Mouse (Mus musculus): ENCODE results near the gene Pacrg. TPM values are rescaled to one million over a fixed set of nuclear protein-coding genes. Genes with fewer than 3 reads are reported as not detected.

The Pacrg gene
- total and polyA plus RNA-seq, 3 experiments: not detected

DNA sequence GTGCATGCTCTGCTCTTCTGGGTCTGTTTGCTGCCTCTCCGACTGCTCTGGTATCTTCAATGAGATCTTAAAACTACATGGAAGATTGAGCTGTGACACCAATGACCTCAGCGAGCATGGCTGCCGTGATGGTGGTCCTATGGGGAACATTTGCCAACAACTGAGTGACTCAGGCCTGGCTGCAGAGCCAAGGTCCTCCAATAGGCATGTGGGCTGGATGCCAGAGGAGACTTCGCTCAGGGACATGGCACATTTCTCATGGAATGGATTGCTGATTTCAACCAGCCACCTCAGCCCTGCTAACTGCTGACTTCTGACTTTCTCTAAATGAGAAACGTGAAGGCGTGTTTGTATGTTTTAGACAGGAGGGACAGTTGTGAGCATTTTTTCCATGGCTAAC is 366.9 kb downstream of the Pacrg start:
- H3K4me1 ChIP-seq (ENCODE audit: control insufficient read depth in 1 of 2, insufficient read depth in 2 of 2): no peaks in the 10 kb centered on the region
- H3K27ac ChIP-seq (ENCODE audit: insufficient read depth, low read depth): no peak overlapping the region
- H3K4me2 ChIP-seq (ENCODE audit: insufficient read depth, low read depth, poor library complexity, severe bottlenecking): no peak overlapping the region
- DNase-seq (ENCODE audit: extremely low read depth): no peak
- H3K36me3 ChIP-seq (replicated peaks in 1 of 2; ENCODE audit: control insufficient read depth in 1 of 2, insufficient read depth in 1 of 2, low read length in 1 of 2): no peaks in the 10 kb centered on the region
- no peaks in the 10 kb centered on the region for H3K27me3 ChIP-seq (replicated peaks)
- H3K9me3 ChIP-seq (replicated peaks; ENCODE audit: low read length): no peaks in the 10 kb centered on the region
- no peak for TF ChIP-seq NELFE (IDR thresholded peaks at IDR 0.05; ENCODE audit: low read depth, low read length)
- no peak for TF ChIP-seq MAZ (IDR thresholded peaks at IDR 0.05; ENCODE audit: low read depth, low read length)
- no peak for TF ChIP-seq MXI1 (IDR thresholded peaks at IDR 0.05; ENCODE audit: low read depth, low read length)
- TF ChIP-seq EP300 (IDR thresholded peaks at IDR 0.05; ENCODE audit: low read length): no peak
- no peak for TF ChIP-seq USF2 (conservative IDR thresholded peaks at IDR 0.05; ENCODE audit: low read depth, low read length)
- TF ChIP-seq ZC3H11A (IDR thresholded peaks at IDR 0.05; ENCODE audit: low read depth, low read length): no peak
- no peak for TF ChIP-seq ELF1 (IDR thresholded peaks at IDR 0.05; ENCODE audit: low read depth, low read length)
- TF ChIP-seq E2F4 (IDR thresholded peaks at IDR 0.05; ENCODE audit: insufficient replicate concordance, low read depth, low read length): no peak
- TF ChIP-seq CHD2 (IDR thresholded peaks at IDR 0.05; ENCODE audit: low read length): no peak
- TF ChIP-seq USF1 (IDR thresholded peaks at IDR 0.05; ENCODE audit: low read depth, low read length): no peak
- TF ChIP-seq ETS1 (conservative IDR thresholded peaks at IDR 0.05; ENCODE audit: low read depth, low read length): no peak
- TF ChIP-seq MAX (IDR thresholded peaks at IDR 0.05; ENCODE audit: low read length): no peak
- TF ChIP-seq GABPA (IDR thresholded peaks at IDR 0.05; ENCODE audit: insufficient replicate concordance, low read depth, low read length): no peak
- no peak for TF ChIP-seq JUN (IDR thresholded peaks at IDR 0.05; ENCODE audit: insufficient read depth, low read depth, low read length)
- TF ChIP-seq MAFK (IDR thresholded peaks at IDR 0.05; ENCODE audit: insufficient replicate concordance, low read length): no peak
- TF ChIP-seq MEF2A (IDR thresholded peaks at IDR 0.05; ENCODE audit: borderline replicate concordance, low read depth, low read length): no peak
- TF ChIP-seq KAT2A (IDR thresholded peaks at IDR 0.05; ENCODE audit: insufficient replicate concordance, low read length): no peak
- TF ChIP-seq POLR2AphosphoS2 (IDR thresholded peaks at IDR 0.05; ENCODE audit: low read depth, low read length): no peak
- in situ Hi-C loops (cut with MboI; ENCODE audit: low pct_ligation_motif_present, low pct_unique_long_range_greater_than_20kb, low sequenced_read_pairs): no loop called here
- H3K79me2 ChIP-seq (replicated peaks; ENCODE audit: control insufficient read depth, extremely low read depth, insufficient read depth, poor library complexity, severe bottlenecking): no peaks in the 10 kb centered on the region
- H3K9ac ChIP-seq (ENCODE audit: insufficient read depth, low read depth): no peak overlapping the region
- H3K4me3 ChIP-seq (replicated peaks in 1 of 3; ENCODE audit: low read depth in 2 of 3, low read length in 2 of 3, poor library complexity in 1 of 3): no peak overlapping the region
- dilution Hi-C loops (cut with MboI; ENCODE audit: extremely low pct_ligation_motif_present, extremely low pct_unique_long_range_greater_than_20kb, low sequenced_read_pairs): no loop called here

DNA sequence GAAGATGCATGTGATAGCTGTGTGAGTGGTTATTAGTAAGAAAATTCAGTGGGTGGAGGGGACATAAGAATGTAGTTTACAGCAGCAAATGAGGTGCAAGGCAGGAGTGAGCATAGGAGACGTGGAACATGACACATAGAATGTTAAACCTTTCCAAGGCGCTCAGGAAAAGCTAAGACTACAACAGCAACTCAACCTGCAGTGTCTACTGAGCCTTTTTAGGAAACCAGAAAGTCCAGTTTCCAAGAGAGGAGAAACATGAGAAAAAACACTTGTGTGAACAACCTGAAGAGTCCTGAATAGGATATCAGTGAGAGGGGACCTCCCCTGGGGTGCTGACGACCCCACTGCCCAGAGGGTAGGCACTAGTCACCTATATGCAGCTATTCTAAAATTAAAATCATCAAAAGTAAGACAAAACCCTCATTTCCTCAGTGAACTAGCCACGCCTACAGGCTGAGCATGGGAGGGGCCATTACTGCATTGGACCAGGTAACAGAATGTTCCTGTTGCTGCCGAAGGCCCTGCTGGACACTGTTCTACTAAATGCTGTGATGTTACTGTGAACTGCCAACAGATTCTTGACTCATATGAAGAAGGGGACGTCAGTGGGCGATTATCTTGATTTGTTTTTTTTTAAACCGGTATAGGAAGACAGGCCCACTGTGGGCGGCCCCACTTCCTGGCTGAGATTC is 370.1 kb downstream of the Pacrg start:
- no peaks in the 10 kb centered on the region for H3K36me3 ChIP-seq (replicated peaks in 1 of 2; ENCODE audit: control insufficient read depth in 1 of 2, insufficient read depth in 1 of 2, low read length in 1 of 2)
- TF ChIP-seq TCF12 (IDR thresholded peaks at IDR 0.05; ENCODE audit: low read depth, low read length): no peak
- no peak for TF ChIP-seq BHLHE40 (IDR thresholded peaks at IDR 0.05; ENCODE audit: low read depth, low read length)
- TF ChIP-seq HCFC1 (IDR thresholded peaks at IDR 0.05; ENCODE audit: low read depth, low read length): no peak
- no peak overlapping the region for H3K27ac ChIP-seq (ENCODE audit: insufficient read depth, low read depth)
- dilution Hi-C loops (cut with MboI; ENCODE audit: extremely low pct_ligation_motif_present, extremely low pct_unique_long_range_greater_than_20kb, low sequenced_read_pairs): no loop called here
- H3K9ac ChIP-seq (ENCODE audit: insufficient read depth, low read depth): no peak overlapping the region
- no peak for DNase-seq (ENCODE audit: extremely low read depth)
- H3K79me2 ChIP-seq (replicated peaks; ENCODE audit: control insufficient read depth, extremely low read depth, insufficient read depth, poor library complexity, severe bottlenecking): no peaks in the 10 kb centered on the region
- no peaks in the 10 kb centered on the region for H3K4me1 ChIP-seq (ENCODE audit: control insufficient read depth in 1 of 2, insufficient read depth in 2 of 2)
- no peak overlapping the region for H3K4me2 ChIP-seq (ENCODE audit: insufficient read depth, low read depth, poor library complexity, severe bottlenecking)
- H3K4me3 ChIP-seq (replicated peaks in 1 of 3; ENCODE audit: low read depth in 2 of 3, low read length in 2 of 3, poor library complexity in 1 of 3): no peak overlapping the region
- H3K9me3 ChIP-seq (replicated peaks; ENCODE audit: low read length): no peaks in the 10 kb centered on the region
- no peaks in the 10 kb centered on the region for H3K27me3 ChIP-seq (replicated peaks)
- in situ Hi-C loops (cut with MboI; ENCODE audit: low pct_ligation_motif_present, low pct_unique_long_range_greater_than_20kb, low sequenced_read_pairs): no loop called here
